Mouse (Mus musculus) brain, embryonic 14.5 days (tissue): ENCODE measurements at regions not wholly inside any gene's neighbourhood (a gene's known extent, or its start where the extent isn't known, plus 50 kb on each side); places are given as distances from the start of the nearest gene placed in this dataset.

Experiments used
- CTCF ChIP-seq: fragments of 200-500 bp; IDR thresholded peaks from 2 replicates; pipeline ENCODE4 v1.5.1; 2012; ENCODE audit warnings: inconsistent platforms, mild to moderate bottlenecking, moderate library complexity, borderline replicate concordance; ENCODE audit not compliant: insufficient read depth, insufficient read length; ENCODE audit errors: extremely low read depth
- POLR2A ChIP-seq: fragments of 200-500 bp; IDR thresholded peaks from 2 replicates; pipeline ENCODE4 v1.6.1; 2012; ENCODE audit warnings: mild to moderate bottlenecking, inconsistent platforms, borderline replicate concordance; ENCODE audit not compliant: poor library complexity, insufficient read depth, insufficient read length, severe bottlenecking; ENCODE audit errors: extremely low read depth

GRCm38 (mm10) chr9:31582947-31583346, 118.7 kb upstream of the Tmem45b start:
- TF ChIP-seq CTCF (no peak), POLR2A (no peak)
